Mouse (Mus musculus) C2C12 (cell line): ENCODE measurements at regions not wholly inside any gene's neighbourhood (a gene's known extent, or its start where the extent isn't known, plus 50 kb on each side); places are given as distances from the start of the nearest gene placed in this dataset.

Source experiments
- CEBPB ChIP-seq: IDR thresholded peaks from one replicate; pipeline ENCODE4 v1.6.1; 2011; ENCODE audit warnings: low read depth, mild to moderate bottlenecking, control low read depth, moderate library complexity
- CTCF ChIP-seq: IDR thresholded peaks from one replicate; pipeline ENCODE4 v1.5.1; 2011; ENCODE audit not compliant: control insufficient read depth, insufficient read depth, insufficient read length
- FOSL1 ChIP-seq: IDR thresholded peaks from one replicate; pipeline ENCODE4 v1.8.0; 2011; ENCODE audit warnings: mild to moderate bottlenecking, low read length; ENCODE audit not compliant: poor library complexity, insufficient read depth, severe bottlenecking
- MAX ChIP-seq: IDR thresholded peaks from one replicate; pipeline ENCODE4 v1.6.1; 2011; ENCODE audit warnings: mild to moderate bottlenecking, control low read depth
- MYOG ChIP-seq: IDR thresholded peaks from one replicate; pipeline ENCODE4 v1.6.1; 2011; ENCODE audit not compliant: control insufficient read depth, insufficient read length; ENCODE audit errors: extremely low read depth
- USF1 ChIP-seq: IDR thresholded peaks from one replicate; pipeline ENCODE4 v1.6.1; 2011; ENCODE audit warnings: low read depth, mild to moderate bottlenecking, control low read depth, moderate library complexity

GRCm38 (mm10) chr1:63871831-63872230, 102.8 kb upstream of the 4933402D24Rik start:
- TF ChIP-seq USF1 (no peak), CTCF (no peak), MAX (no peak), MYOG (no peak), FOSL1 (no peak), CEBPB (no peak)
